Mouse (Mus musculus) neural tube, embryonic 12.5 days (tissue): ENCODE measurements around the gene Gm20547. TPM values are rescaled to one million over a fixed set of nuclear protein-coding genes. Genes with fewer than 3 reads are reported as not detected.
A peak's percentile ranks its signal among the peaks of the same experiment; 100 is the strongest.

Source experiments
- ATAC-seq: fragments of 200-750 bp; cut with Nextera tagmentation; 2 replicates; pipeline ENCODE4 v1.8.0; 2017; ENCODE audit warnings: low read depth, mild to moderate bottlenecking, moderate TSS enrichment, moderate library complexity; ENCODE audit not compliant: low FRiP score
- H3K27ac ChIP-seq: fragments of 300-500 bp; sonication (generic); 2 replicates; pipeline ENCODE4 v1.5.1; 2016
- H3K27me3 ChIP-seq: fragments of 300-500 bp; sonication (generic); replicated peaks from 2 replicates; pipeline ENCODE4 v1.6.1; 2016; ENCODE audit warnings: mild to moderate bottlenecking
- H3K36me3 ChIP-seq: fragments of 300-500 bp; sonication (generic); 2 replicates; pipeline ENCODE4 v1.6.1; 2016; ENCODE audit warnings: mild to moderate bottlenecking
- H3K4me1 ChIP-seq: fragments of 300-500 bp; sonication (generic); 2 replicates; pipeline ENCODE4 v1.6.1; 2016
- H3K4me2 ChIP-seq: fragments of 300-500 bp; sonication (generic); replicated peaks from 2 replicates; pipeline ENCODE4 v1.6.1; 2016; ENCODE audit warnings: mild to moderate bottlenecking
- H3K4me3 ChIP-seq: fragments of 300-500 bp; sonication (generic); 2 replicates; pipeline ENCODE4 v1.5.1; 2016
- H3K9ac ChIP-seq: fragments of 300-500 bp; sonication (generic); 2 replicates; pipeline ENCODE4 v1.6.1; 2016; ENCODE audit warnings: mild to moderate bottlenecking
- H3K9me3 ChIP-seq: fragments of 300-500 bp; sonication (generic); 2 replicates; pipeline ENCODE4 v1.6.1; 2016; ENCODE audit warnings: mild to moderate bottlenecking
- WGBS: fragments of 180-500 bp; shearing (Covaris S2); methylation state at CpG from one replicate; pipeline ENCODE4 v1.1.7; 2016; 5-methylcytosine and 5-hydroxymethylcytosine counted together
- polyA plus RNA-seq: library from polyadenylated mRNA; unstranded; fragments of >200 nt; fragmentation: Nextera tagmentation; extraction: Ambion mirVana; gene quantifications from 2 replicates; pipeline ENCODE4 v1.2.1, GENCODE M21; 2016

The Gm20547 gene
- not detected in 2 replicates for polyA plus RNA-seq

- ATAC-seq = no peak
- H3K4me1 ChIP-seq = no peaks in the 10 kb centered on the region
- 0 out of 2 replicates have a peak within 1 kb of the TSS, but pooled peaks have one; percentile 21 for H3K9ac ChIP-seq
- H3K36me3 ChIP-seq = no peaks in the 10 kb centered on the region
- WGBS = 9% methylated on average over 15 of the region's 15 CpGs
- H3K4me2 ChIP-seq = peak within 1 kb of the TSS; percentile 37
- no peak within 1 kb of the TSS for H3K4me3 ChIP-seq
- H3K27me3 ChIP-seq = peaks cover 8% of the 10 kb centered on the region
- no peaks in the 10 kb centered on the region for H3K9me3 ChIP-seq
- no peak within 1 kb of the TSS for H3K27ac ChIP-seq
These were observed at the start of gene Gm20547 for GRCm38 (mm10) chr17:34881683-34882310. Gene Gm20547 (minus strand): TSS chr17:34882042.

- peaks cover 14% of the 10 kb centered on the region; the same call in 1 of the 2 replicates for H3K36me3 ChIP-seq
- peak within 1 kb of the TSS; percentile 96 for H3K4me2 ChIP-seq
- H3K27me3 ChIP-seq = no peaks in the 10 kb centered on the region
- peak within 1 kb of the TSS; percentile 68 for H3K4me3 ChIP-seq
- ATAC-seq = peak; percentile 96
- peaks cover 11% of the 10 kb centered on the region; the same call in 1 of the 2 replicates for H3K4me1 ChIP-seq
- no peaks in the 10 kb centered on the region for H3K9me3 ChIP-seq
- H3K27ac ChIP-seq = no peak within 1 kb of the TSS
- under 1% methylated on average over 35 of the region's 38 CpGs for WGBS
- H3K9ac ChIP-seq = peak within 1 kb of the TSS; percentile 80
These were observed 49.4 kb upstream of the Gm20547 start, which contains the start of gene Neu1 for GRCm38 (mm10) chr17:34931061-34931734. Gene Neu1 (plus strand): TSS chr17:34931253.

DNA sequence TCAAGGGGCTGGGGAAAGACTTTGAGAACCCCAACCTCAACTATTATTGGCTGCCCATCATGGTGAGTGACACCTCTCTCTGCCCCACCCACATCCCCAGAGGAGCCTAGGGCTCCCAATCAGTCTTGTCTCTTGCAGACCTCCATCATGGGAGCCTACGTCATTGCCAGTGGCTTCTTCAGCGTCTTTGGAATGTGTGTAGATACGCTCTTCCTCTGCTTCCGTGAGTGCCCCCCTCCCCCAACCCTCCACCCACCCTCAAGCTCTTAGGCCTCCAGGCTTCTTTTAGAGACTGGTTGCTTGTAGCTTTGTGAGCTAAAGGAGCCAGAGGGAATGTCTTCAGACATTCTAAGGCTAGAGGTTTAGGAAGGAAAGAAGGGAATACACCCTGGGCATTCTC is 47.0 kb upstream of the Gm20547 start:
- Histone ChIP-seq H3K4me3 (no peak overlapping the region), H3K4me2 (no peak overlapping the region), H3K36me3 (0 out of 2 replicates have a peak, but pooled peaks cover 2% of the 10 kb centered on the region), H3K9ac (no peak overlapping the region), H3K27ac (no peak overlapping the region), H3K9me3 (no peaks in the 10 kb centered on the region), H3K4me1 (peaks cover 11% of the 10 kb centered on the region; the same call in 1 of the 2 replicates), H3K27me3 (no peaks in the 10 kb centered on the region)
- no peak for ATAC-seq
- WGBS = 65% methylated on average over 4 of the region's 4 CpGs

GRCm38 (mm10) chr17:34927306-34928019 is 45.6 kb upstream of the Gm20547 start:
- Histone ChIP-seq H3K27ac (no peak overlapping the region), H3K4me2 (no peak overlapping the region), H3K9ac (no peak overlapping the region), H3K36me3 (no peaks in the 10 kb centered on the region), H3K4me3 (no peak overlapping the region), H3K27me3 (no peaks in the 10 kb centered on the region), H3K9me3 (no peaks in the 10 kb centered on the region), H3K4me1 (peaks cover 11% of the 10 kb centered on the region; the same call in 1 of the 2 replicates)
- no peak for ATAC-seq
- WGBS = 89% methylated on average over 18 of the region's 18 CpGs

GRCm38 (mm10) chr17:34924258-34924657 is 42.4 kb upstream of the Gm20547 start:
- H3K4me1 ChIP-seq = no peaks in the 10 kb centered on the region
- no peaks in the 10 kb centered on the region for H3K36me3 ChIP-seq
- ATAC-seq = no peak
- no peaks in the 10 kb centered on the region for H3K9me3 ChIP-seq
- H3K27me3 ChIP-seq = no peaks in the 10 kb centered on the region
- H3K4me3 ChIP-seq = no peak overlapping the region
- no peak overlapping the region for H3K4me2 ChIP-seq
- WGBS = 69% methylated on average over 5 of the region's 5 CpGs
- H3K27ac ChIP-seq = no peak overlapping the region
- no peak overlapping the region for H3K9ac ChIP-seq

- no peak overlapping the region for H3K4me3 ChIP-seq
- 58% methylated on average over 6 of the region's 6 CpGs for WGBS
These were observed 41.1 kb upstream of the Gm20547 start for GRCm38 (mm10) chr17:34922939-34923338.

GRCm38 (mm10) chr17:34917188-34917587 is 35.3 kb upstream of the Gm20547 start:
- 86% methylated on average over 9 of the region's 9 CpGs for WGBS
- Histone ChIP-seq H3K36me3 (peaks cover 19% of the 10 kb centered on the region), H3K4me2 (no peak overlapping the region), H3K4me3 (no peak overlapping the region), H3K4me1 (no peaks in the 10 kb centered on the region), H3K9ac (no peak overlapping the region), H3K9me3 (no peaks in the 10 kb centered on the region), H3K27ac (no peak overlapping the region), H3K27me3 (no peaks in the 10 kb centered on the region)
- ATAC-seq = no peak

More at GRCm38 (mm10) chr17:34922939-34923338, 41.1 kb upstream of the Gm20547 start:
- no peak overlapping the region for H3K4me2 ChIP-seq
- H3K9ac ChIP-seq = no peak overlapping the region
- ATAC-seq = no peak
- no peaks in the 10 kb centered on the region for H3K27me3 ChIP-seq
- no peaks in the 10 kb centered on the region for H3K4me1 ChIP-seq
- no peak overlapping the region for H3K27ac ChIP-seq
- no peaks in the 10 kb centered on the region for H3K36me3 ChIP-seq
- H3K9me3 ChIP-seq = no peaks in the 10 kb centered on the region

GRCm38 (mm10) chr17:34916316-34916715 is 34.5 kb upstream of the Gm20547 start:
- Histone ChIP-seq H3K27me3 (no peaks in the 10 kb centered on the region), H3K4me1 (no peaks in the 10 kb centered on the region), H3K9me3 (no peaks in the 10 kb centered on the region), H3K4me3 (no peak overlapping the region), H3K4me2 (no peak overlapping the region), H3K36me3 (peaks cover 27% of the 10 kb centered on the region), H3K9ac (no peak overlapping the region), H3K27ac (no peak overlapping the region)
- 90% methylated on average over 5 of the region's 5 CpGs for WGBS
- no peak for ATAC-seq

DNA sequence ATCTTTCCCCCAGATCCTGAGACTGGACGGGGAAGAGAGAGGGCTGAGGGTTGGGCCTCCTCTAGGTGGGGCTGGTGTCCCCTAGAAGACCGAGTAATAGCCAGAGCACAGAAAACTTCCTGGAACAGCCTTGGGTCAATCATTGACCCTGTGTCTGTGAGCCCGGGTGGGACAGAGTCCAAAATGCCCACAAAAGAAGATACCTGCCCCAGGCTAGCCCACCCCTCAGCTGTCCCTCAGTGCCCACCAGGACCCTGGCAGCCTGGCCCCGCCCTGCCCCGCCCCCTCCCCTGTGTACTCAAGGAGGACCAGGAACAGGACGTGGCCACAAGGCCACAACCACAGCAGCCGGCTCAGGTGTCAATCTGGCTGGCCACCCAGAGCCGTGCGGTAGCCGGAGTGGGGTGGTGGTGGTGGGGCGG is 33.6 kb upstream of the Gm20547 start:
- Histone ChIP-seq H3K27ac (no peak overlapping the region), H3K4me2 (no peak overlapping the region; the same call in 1 of the 2 replicates), H3K9me3 (no peaks in the 10 kb centered on the region), H3K27me3 (no peaks in the 10 kb centered on the region), H3K9ac (no peak overlapping the region), H3K36me3 (peaks cover 36% of the 10 kb centered on the region), H3K4me3 (no peak overlapping the region), H3K4me1 (no peaks in the 10 kb centered on the region)
- WGBS = 27% methylated on average over 11 of the region's 11 CpGs
- no peak for ATAC-seq

DNA sequence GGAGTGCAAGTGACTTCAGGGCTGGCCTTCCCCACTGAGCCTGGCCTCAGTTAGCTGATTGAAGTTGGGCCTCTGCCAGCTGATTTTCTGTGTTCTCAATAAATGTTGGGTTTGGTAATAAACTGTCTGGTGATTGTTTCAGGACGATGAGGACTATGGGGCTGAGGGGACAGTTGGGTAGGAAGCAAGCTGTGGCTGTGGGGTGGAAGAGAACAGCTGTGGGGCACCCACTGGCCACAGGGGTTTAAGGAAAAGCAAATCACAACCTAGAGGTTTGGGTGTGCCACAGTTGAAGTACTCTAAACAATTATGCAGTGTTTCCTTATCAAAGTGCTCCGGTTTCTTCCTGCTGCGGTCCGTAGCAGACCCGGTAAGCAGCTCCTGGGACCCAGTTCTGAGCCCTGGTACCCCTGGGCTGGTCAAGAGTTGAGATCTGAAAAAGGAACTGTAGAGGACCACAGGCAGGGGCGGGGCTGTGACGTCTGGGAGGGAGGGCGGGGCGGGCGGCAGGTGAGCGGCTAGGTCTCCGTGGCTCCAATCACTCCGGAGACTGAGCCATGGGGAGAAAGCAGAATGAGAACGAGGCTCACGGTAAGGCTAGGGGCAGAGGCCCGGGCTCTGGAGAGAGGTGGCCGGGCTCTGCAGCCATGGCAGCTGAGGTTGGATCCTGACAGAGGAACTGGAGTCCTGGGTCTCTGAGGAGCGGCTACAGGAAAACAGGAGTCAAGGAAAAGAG is 32.3 kb upstream of the Gm20547 start, which contains the start of gene Slc44a4:
TSS of gene Slc44a4 (plus strand) at position 537 of the 736 bp plus-strand sequence.
- Histone ChIP-seq H3K4me3 (no peak within 1 kb of the TSS), H3K9ac (no peak within 1 kb of the TSS), H3K36me3 (peaks cover 50% of the 10 kb centered on the region), H3K4me1 (no peaks in the 10 kb centered on the region), H3K4me2 (no peak within 1 kb of the TSS), H3K27ac (no peak within 1 kb of the TSS), H3K27me3 (no peaks in the 10 kb centered on the region), H3K9me3 (no peaks in the 10 kb centered on the region)
- ATAC-seq = no peak
- WGBS = 34% methylated on average over 18 of the region's 18 CpGs

GRCm38 (mm10) chr17:34911945-34912351 is 30.1 kb upstream of the Gm20547 start:
- Histone ChIP-seq H3K4me1 (no peaks in the 10 kb centered on the region), H3K9me3 (no peaks in the 10 kb centered on the region), H3K9ac (no peak overlapping the region), H3K36me3 (peaks cover 71% of the 10 kb centered on the region), H3K4me3 (no peak overlapping the region), H3K27me3 (no peaks in the 10 kb centered on the region), H3K27ac (no peak overlapping the region), H3K4me2 (no peak overlapping the region)
- WGBS = 48% methylated on average over 5 of the region's 5 CpGs
- peak; percentile 48; the same call in 1 of the 2 replicates for ATAC-seq
